Mouse (Mus musculus) 416B (cell line): ENCODE measurements around the gene Gdf15.
A peak's percentile ranks its signal among the peaks of the same experiment; 100 is the strongest.

Source experiments
- DNase-seq: peaks from one replicate; pipeline ENCODE4 v3.0.0; 2011; ENCODE audit warnings: low read depth

Gene Gdf15

GRCm38 (mm10) chr8:70632346-70632892 is at the start of gene Gdf15:
Gene Gdf15 (minus strand): TSS chr8:70632456.
- no peak for DNase-seq

GRCm38 (mm10) chr8:70681410-70681809 is 49.2 kb upstream of the Gdf15 start:
- DNase-seq: no peak

- no peak for DNase-seq
These were observed 47.8 kb upstream of the Gdf15 start for GRCm38 (mm10) chr8:70680039-70680438.

DNA sequence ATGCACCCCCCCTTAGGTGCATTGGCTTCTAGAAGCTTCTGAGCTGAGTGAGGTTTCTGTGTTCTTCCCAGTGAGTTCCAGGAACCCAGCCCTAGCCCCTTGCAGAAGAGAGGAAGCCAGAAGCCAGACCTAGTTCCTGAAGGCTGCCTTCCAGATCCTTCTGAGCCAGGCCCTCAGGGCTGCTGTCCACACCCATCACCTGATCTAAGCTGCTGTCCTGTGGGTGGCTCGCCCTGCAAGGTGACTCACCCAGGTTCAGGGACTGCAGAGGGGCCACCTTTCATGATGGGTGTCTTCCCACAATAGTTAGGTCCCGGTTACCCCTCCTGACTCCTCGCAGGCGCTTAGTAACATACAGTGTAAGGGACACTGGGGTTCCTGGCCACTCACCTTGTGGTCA is 47.1 kb upstream of the Gdf15 start:
- DNase-seq: peak; percentile 33

DNA sequence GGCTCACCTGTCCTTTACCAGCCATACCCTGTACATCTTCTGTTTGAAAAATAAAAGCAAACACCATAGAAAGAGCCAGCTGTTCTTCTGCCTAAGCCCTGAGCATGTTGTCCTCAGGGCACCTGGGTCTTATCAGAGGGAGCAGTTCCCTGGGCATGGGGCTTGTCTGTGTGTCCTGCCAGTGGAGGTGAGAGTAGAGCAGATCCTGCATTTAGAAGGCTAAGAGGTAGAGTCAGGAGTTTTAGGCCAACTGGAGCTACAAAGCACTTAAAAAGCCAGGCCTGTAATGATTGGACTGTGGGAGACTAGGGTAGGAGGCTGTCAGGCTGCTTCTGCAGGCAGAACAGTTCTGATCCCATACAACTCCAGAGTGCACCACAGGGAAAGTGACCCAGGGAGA is 46.4 kb upstream of the Gdf15 start:
- DNase-seq: no peak

- DNase-seq: no peak
These were observed 45.3 kb upstream of the Gdf15 start for GRCm38 (mm10) chr8:70677451-70678080.

GRCm38 (mm10) chr8:70675336-70675735 is 43.1 kb upstream of the Gdf15 start:
- peak; percentile 79 for DNase-seq

DNA sequence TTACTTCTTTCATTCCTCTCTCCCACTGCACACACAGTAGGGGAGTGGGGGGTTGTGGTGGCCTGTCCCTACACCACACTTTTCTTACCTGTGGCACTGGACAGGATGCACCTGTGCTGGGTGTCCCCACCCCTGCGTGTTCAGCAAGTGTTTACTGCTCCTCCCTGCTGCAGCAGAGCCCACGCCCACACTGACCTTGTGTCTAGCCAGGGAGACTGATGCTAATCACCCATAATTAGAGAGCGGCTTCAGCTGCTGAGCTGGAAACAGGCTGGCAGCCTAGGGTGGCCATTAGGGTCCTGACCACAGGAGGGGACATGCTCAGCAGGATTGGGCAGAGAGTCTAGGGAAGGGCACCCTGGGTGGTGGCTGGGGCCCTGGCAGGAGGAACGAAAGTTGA is 42.5 kb upstream of the Gdf15 start:
- peak; percentile 48 for DNase-seq

DNA sequence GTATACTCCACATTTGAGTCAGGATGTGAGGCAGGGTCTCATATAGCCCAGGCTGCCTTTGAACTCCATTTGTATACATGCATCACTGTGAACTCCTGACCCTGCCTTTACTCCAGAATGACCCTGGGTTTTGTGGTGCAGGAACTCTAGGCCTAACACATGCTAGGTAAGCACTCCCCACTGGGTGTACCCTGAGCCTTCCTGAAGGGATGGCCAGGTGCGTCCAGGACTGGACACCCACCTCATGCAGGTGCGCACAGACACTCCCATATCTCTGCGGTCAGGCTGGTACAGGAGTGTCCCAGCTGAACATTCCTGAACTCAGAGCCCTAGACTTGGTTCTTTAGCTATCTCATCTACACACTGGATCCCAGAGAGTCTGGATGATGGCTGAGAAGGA is 41.9 kb upstream of the Gdf15 start:
- DNase-seq: no peak

DNA sequence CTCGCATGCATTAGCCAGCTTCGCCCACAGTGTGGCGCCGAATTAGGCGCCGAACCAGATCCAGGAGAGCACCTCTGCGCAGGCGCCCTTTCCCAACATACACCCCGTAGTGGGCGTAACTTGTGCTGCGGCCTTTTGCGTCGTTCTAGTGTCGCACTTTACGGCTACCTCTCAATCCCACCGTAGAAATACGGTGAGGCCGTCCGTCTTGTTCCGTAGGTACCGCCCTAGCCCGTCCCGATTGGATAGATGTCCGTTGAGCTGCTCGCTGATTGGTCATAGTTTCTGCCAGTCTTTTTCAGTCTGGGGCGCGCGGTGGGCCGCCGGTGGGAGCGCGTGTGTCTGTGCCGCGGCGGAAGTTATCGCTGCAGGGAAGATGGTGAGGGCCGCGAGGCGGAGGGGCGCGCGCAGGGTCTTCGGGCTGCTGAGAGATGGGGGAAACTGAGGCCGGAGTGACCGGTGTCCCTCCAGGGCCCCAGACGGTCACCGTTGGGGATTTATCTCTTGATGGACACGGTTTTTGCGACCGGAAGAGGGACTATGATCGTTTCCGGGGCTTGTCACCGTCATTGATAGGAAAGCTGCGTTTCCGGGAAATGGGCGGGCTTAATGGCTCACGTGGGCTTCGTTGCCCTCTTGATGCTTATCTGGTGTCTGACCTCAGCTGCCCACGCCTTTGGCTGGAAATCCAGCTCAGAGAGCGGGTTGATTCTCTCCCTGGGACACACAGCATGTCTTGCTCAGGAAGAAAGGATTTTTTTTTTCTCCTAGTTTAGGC is 41.0 kb upstream of the Gdf15 start, which contains the start of gene Lsm4:
Gene Lsm4 (plus strand): TSS at position 170 of the 778 bp plus-strand sequence.
- DNase-seq: peak; percentile 100

DNA sequence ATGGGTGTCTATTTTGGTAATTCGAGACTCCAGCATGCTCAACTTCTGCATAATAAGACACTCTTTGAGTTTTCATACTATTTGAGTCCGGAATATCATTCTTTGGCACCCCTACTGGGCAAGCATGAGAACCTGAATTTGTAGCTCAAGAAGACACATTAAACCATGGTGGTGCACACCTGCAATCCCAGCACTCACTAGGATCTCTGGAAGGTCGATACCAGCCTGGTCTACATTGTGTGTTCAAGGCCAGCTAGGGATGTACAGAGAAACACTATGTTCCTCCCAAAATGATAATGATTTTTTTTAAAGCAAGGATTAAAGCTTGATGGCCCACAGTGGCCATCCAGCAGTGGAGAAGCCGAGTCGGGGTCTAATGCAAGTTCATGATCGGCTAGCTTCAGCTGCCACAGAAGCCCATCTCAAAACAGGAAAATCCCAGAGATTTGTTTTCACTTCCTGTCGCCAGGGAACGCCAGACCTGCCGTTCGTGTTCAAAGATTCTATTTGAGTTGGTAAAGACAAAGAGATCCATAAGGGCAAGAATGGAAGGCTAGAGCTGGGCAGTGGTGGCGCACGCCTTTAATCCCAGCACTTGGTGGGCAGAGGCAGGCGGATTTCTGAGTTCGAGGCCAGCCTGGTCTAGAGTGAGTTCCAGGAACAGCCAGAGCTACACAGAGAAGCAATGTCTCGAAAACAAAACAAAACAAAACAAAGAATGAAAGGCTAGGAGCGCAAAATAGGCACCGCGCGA is 40.2 kb upstream of the Gdf15 start:
- DNase-seq: peak; percentile 62

- DNase-seq: no peak
These were observed 39.5 kb upstream of the Gdf15 start for GRCm38 (mm10) chr8:70671615-70672324.

GRCm38 (mm10) chr8:70667071-70667470 is 34.8 kb upstream of the Gdf15 start:
- no peak for DNase-seq

GRCm38 (mm10) chr8:70665599-70665998 is 33.3 kb upstream of the Gdf15 start:
- DNase-seq: no peak

DNA sequence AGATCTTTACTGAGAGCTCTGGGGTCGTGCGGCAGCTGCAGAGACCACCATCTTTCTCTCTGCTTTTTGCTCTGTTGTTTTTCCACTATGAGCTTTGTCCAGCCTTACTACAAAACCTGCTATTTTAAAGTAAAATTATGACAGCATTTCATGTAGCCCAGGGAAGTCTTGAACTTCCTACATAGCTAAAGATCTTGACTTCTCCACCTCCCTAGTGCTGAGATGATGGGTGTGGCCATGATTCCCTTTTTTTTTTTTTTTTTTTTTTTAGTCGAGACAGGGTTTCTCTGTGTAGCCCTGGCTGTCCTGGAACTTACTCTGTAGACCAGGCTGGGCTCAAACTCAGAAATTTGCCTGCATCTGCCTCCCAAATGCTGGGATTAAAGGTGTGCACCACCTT is 32.4 kb upstream of the Gdf15 start:
- no peak for DNase-seq

DNA sequence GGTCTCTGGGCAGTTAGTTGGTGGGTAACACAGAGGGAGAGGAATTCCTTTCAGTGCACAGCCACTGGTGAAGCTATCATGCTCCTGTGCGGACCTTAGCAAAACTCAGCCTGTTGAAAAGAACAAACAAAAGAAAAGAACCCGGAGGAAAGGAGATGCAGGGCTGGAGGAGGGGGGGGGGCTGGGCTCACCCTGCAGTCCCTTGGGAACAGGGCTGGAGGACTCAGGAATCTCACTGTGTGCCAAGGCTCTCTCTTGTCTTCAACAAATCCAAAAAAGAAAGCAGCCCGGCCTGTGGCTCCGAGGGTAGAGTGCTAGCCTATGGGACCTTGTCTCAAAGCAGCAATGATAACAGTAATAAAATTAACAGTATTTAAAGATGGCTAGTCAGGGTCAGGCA is 31.4 kb upstream of the Gdf15 start:
- DNase-seq: no peak

GRCm38 (mm10) chr8:70660273-70660725 is 28.0 kb upstream of the Gdf15 start, which contains the start of gene Pgpep1:
Gene Pgpep1 (minus strand): TSS chr8:70660388.
- no peak for DNase-seq

GRCm38 (mm10) chr8:70659604-70660272 is 27.5 kb upstream of the Gdf15 start:
- peak; percentile 92 for DNase-seq

- DNase-seq: peak; percentile 41
These were observed 26.8 kb upstream of the Gdf15 start for GRCm38 (mm10) chr8:70658897-70659603.

DNA sequence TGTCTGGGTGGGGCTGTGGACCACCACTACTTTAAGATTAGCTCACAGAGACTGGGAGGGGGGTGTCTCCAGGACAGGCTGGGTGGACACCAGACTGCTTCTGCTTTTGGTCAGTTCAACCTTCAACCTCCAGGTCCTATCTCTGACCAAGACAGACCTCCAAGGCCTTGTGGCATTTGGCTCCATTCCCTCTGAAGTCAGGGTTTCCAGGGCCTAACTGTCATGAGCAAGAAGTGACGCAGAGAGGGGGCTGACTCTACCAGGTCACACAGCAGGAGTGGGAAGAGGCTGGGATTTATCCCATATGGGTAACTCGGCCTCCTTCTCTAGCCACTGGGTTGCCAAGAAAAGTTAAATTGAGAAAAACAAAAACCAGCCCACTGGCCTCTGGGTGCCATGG is 25.5 kb upstream of the Gdf15 start:
- no peak for DNase-seq

GRCm38 (mm10) chr8:70657214-70657613 is 25.0 kb upstream of the Gdf15 start:
- DNase-seq: no peak
